Mouse (Mus musculus): ENCODE data around the gene Il2ra.
"Not testable (repeated sequence)": the region's sequence is repeated elsewhere in the genome, so short reads cannot be mapped to it uniquely, and the experiment has no call there.

Il2ra gene

GRCm38 (mm10) chr2:11642451-11642941 lies at the start of gene Il2ra:
Gene Il2ra, plus strand, starts transcription at chr2:11642807.
- DNase-seq (ENCODE audit: low spot score): no peak

GRCm38 (mm10) chr2:11596690-11597089 lies 45.9 kb upstream of the Il2ra start:
- DNase-seq (ENCODE audit: low spot score): no peak

- no peak for DNase-seq (ENCODE audit: low spot score)
Observed at GRCm38 (mm10) chr2:11597906-11598305, 44.7 kb upstream of the Il2ra start.

GRCm38 (mm10) chr2:11601795-11602194 lies 40.8 kb upstream of the Il2ra start:
- DNase-seq (ENCODE audit: low spot score): no peak

GRCm38 (mm10) chr2:11602506-11603489 lies 39.8 kb upstream of the Il2ra start:
- peak; percentile 68 for DNase-seq (ENCODE audit: low spot score)

GRCm38 (mm10) chr2:11604053-11604452 lies 38.6 kb upstream of the Il2ra start, which contains the start of gene Rbm17:
Gene Rbm17, minus strand, starts transcription at chr2:11604153.
- no peak for DNase-seq (ENCODE audit: low spot score)

GRCm38 (mm10) chr2:11604911-11605310 lies 37.7 kb upstream of the Il2ra start:
- DNase-seq (ENCODE audit: low spot score): no peak

- DNase-seq (ENCODE audit: low spot score): not testable (repeated sequence)
Observed at GRCm38 (mm10) chr2:11606718-11607117, 35.9 kb upstream of the Il2ra start.

- not testable (repeated sequence) for DNase-seq (ENCODE audit: low spot score)
Observed at GRCm38 (mm10) chr2:11612939-11613338, 29.7 kb upstream of the Il2ra start.

- no peak for DNase-seq (ENCODE audit: low spot score)
Observed at GRCm38 (mm10) chr2:11616846-11617245, 25.8 kb upstream of the Il2ra start.

- DNase-seq (ENCODE audit: low spot score): no peak
Observed at GRCm38 (mm10) chr2:11619598-11619997, 23.0 kb upstream of the Il2ra start.

- DNase-seq (ENCODE audit: low spot score): no peak
Observed at GRCm38 (mm10) chr2:11623173-11623572, 19.4 kb upstream of the Il2ra start.

GRCm38 (mm10) chr2:11623726-11624125 lies 18.9 kb upstream of the Il2ra start:
- DNase-seq (ENCODE audit: low spot score): no peak

- DNase-seq (ENCODE audit: low spot score): no peak
Observed at GRCm38 (mm10) chr2:11625890-11626289, 16.7 kb upstream of the Il2ra start, which contains the start of gene Gm17490. Gene Gm17490, minus strand, starts transcription at chr2:11626264.

GRCm38 (mm10) chr2:11635035-11635434 lies 7.6 kb upstream of the Il2ra start:
- no peak for DNase-seq (ENCODE audit: low spot score)

- no peak for DNase-seq (ENCODE audit: low spot score)
Observed at GRCm38 (mm10) chr2:11635471-11636137, 7.0 kb upstream of the Il2ra start.

GRCm38 (mm10) chr2:11636138-11636480 lies 6.5 kb upstream of the Il2ra start:
- no peak for DNase-seq (ENCODE audit: low spot score)

GRCm38 (mm10) chr2:11637115-11637514 lies 5.5 kb upstream of the Il2ra start:
- no peak for DNase-seq (ENCODE audit: low spot score)

GRCm38 (mm10) chr2:11644057-11644456 lies 1.4 kb downstream of the Il2ra start:
- DNase-seq (ENCODE audit: low spot score): no peak

GRCm38 (mm10) chr2:11645297-11645696 lies 2.7 kb downstream of the Il2ra start:
- no peak for DNase-seq (ENCODE audit: low spot score)

- no peak for DNase-seq (ENCODE audit: low spot score)
Observed at GRCm38 (mm10) chr2:11651476-11651875, 8.9 kb downstream of the Il2ra start.

- DNase-seq (ENCODE audit: low spot score): no peak
Observed at GRCm38 (mm10) chr2:11652196-11652595, 9.6 kb downstream of the Il2ra start.

GRCm38 (mm10) chr2:11652780-11653179 lies 10.2 kb downstream of the Il2ra start:
- DNase-seq (ENCODE audit: low spot score): no peak
